Mouse (Mus musculus): ENCODE data around the gene Dus3l. TPM values are rescaled to one million over a fixed set of nuclear protein-coding genes. Genes with fewer than 3 reads are reported as not detected.
A peak's percentile ranks its signal among the peaks of the same experiment; 100 is the strongest.

Gene Dus3l
- 49.3 and 54.3 TPM in 2 replicates for polyA plus RNA-seq (2016; fragmentation: Nextera tagmentation; extraction: Ambion mirVana)

DNA sequence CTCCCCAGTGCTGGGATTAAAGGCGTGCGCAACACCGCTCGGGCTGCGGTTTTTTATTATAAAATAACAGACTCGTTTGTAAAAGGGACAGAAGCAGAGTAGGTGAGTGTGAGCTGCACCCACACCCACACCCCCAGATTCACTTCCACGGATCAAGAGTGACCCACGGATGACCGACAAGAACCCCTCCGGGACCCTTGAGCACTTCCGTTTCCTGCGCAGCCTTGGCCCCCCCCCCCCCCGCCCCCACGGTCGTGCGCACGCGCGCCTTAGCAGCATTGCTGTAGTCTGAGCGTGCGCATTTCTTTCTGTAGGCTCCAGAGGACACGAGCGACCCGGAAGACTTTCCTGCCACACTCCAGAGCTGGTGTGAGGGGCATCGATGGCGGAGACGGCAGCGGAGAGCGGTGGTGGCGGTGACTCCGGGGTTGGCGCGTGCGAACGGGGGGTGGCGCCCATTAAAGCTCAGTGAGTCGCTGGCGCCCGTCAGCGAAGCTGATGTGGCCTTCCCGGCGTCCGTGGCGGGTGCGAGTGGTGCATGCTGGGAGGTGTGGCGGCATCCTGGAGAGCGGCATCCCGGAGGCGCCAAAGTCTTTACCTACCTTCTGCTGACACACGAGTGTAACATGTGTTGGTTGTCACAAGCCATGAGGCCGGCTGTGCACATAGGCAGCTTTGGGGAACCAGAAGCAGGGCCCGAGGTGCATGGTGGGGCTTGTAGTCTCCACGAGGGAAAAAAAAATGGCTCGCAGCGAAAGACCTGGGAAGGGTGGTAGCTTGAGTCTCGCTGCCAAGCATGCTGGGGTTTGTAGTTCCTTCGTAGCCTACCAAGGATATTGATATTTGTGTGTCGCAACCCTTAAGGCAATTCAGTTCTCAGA, at the start of gene Dus3l:
Gene Dus3l, plus strand, starts transcription at position 284 of the 881 bp plus-strand sequence.
- Histone ChIP-seq H3K27ac (peak within 1 kb of the TSS; percentile 85), H3K4me3 (peak within 1 kb of the TSS; percentile 76), H3K27me3 (replicated peaks) (peaks cover 11% of the 10 kb centered on the region; the same call in 1 of the 2 replicates), H3K4me1 (peaks cover 21% of the 10 kb centered on the region), H3K9me3 (no peaks in the 10 kb centered on the region), H3K4me2 (replicated peaks) (peak within 1 kb of the TSS; percentile 70), H3K36me3 (peaks cover 31% of the 10 kb centered on the region), H3K9ac (peak within 1 kb of the TSS; percentile 79)
- WGBS = 2% methylated on average over 54 of the region's 58 CpGs
- peak; percentile 71 for ATAC-seq (ENCODE audit: low FRiP score, low read depth)

DNA sequence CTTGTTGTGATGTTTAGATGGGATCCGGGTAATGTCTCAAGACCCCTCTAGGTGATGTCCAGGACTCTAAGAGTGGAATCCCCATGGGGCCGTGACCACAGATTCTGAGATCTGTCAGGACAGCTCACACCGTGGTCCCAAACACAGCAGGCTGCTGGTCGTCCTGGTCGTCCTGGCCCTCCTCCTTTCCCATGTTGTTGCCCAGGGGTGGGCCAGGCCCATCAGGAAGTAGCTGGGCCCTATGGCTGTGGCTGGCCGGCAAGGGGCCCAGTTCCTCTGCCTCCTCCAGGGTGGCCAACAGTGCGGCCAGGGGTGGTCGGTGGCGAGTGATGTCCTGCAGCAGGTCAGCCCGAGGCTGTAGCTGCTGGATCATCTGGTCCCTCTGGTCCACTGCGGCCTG, 49.2 kb upstream of the Dus3l start:
- H3K4me3 ChIP-seq = no peak overlapping the region

DNA sequence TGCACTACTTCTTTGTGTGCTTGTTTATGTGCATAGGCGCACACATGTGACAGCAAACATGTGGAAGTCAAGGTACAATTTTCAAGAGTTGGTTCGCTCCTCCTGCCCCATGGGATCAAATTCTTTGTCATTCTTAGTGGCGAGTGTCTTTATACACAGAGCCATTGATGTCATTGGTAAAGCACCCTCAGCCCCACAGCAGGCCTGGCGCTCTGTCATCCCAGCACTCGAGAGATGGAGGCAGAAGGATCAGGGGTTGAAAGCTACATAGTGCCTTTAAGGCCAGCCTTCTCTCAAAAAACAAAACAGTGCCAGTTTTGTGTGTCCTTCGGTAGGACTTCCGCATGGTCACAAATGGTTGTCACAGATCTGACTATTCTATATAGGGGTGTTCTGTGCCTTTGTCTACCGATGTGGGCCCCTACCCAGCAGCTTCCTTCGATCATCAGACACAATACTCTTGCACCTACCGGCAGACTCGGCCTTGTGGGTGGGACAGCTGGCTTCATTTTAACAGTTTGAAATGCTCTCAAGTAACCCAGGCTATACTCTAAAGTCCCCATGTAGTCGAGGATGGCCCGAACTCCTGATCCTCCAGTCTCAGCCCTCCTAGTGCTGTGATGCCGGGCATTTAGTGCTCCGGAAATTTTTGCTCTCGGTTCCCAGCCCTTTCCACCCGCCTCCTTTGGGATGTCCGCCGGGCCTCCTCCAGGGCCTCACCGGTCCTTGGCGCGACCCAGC, 48.5 kb upstream of the Dus3l start:
- H3K4me3 ChIP-seq = peak overlapping the region; percentile 60
- peak overlapping the region; percentile 62 for H3K9ac ChIP-seq
- H3K4me1 ChIP-seq = peaks cover 28% of the 10 kb centered on the region
- H3K27ac ChIP-seq = peak overlapping the region; percentile 6; the same call in 1 of the 2 replicates
- peak; percentile 0; the same call in 1 of the 2 replicates for ATAC-seq (ENCODE audit: low FRiP score, low read depth)
- H3K4me2 ChIP-seq (replicated peaks) = peak overlapping the region; percentile 84
- peaks cover 26% of the 10 kb centered on the region for H3K36me3 ChIP-seq
- WGBS = 26% methylated on average over 22 of the region's 22 CpGs
- H3K27me3 ChIP-seq (replicated peaks) = no peaks in the 10 kb centered on the region
- no peaks in the 10 kb centered on the region for H3K9me3 ChIP-seq

More for the DNA sequence above, 49.2 kb upstream of the Dus3l start:
- Histone ChIP-seq H3K27ac (no peak overlapping the region), H3K27me3 (replicated peaks) (no peaks in the 10 kb centered on the region), H3K4me2 (replicated peaks) (peak overlapping the region; percentile 84), H3K9me3 (no peaks in the 10 kb centered on the region), H3K9ac (peak overlapping the region; percentile 62; the same call in 1 of the 2 replicates), H3K4me1 (peaks cover 28% of the 10 kb centered on the region), H3K36me3 (peaks cover 30% of the 10 kb centered on the region)
- 68% methylated on average over 11 of the region's 11 CpGs for WGBS
- no peak for ATAC-seq (ENCODE audit: low FRiP score, low read depth)

DNA sequence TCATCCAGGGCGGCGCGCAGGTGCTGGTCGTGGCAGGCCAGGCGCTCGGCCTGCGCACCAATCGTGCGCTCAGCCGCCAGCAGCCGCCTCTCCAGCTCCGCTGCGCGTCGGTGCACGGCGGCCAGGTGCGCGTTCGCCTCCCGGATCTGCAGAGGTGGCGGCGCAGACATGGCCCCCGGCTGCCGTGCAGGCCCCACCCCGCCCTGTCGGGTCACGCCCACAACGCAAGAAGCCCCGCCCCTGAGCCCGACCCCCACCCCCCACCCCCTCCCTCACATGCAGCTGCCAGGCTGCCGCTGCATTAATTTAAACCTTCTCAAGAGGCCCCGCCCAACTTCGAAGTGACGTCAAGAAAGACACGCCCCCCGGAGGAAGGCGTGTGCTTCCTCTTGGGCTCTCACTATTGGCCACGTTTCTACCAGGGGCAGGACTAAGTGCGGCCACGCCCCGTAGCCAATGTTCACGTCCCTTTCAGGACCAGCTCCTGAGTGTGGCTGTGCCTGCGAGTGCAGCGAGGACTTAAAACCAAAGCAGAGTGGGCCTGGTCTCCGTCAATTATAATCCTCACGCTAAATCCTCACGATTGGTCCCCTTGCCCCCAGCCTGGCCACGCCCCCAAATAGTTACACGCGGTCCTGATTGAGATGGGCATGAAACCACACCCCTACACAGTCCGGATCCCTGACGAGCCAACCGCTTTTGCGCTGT, 47.7 kb upstream of the Dus3l start:
- Histone ChIP-seq H3K27me3 (replicated peaks) (no peaks in the 10 kb centered on the region), H3K4me3 (peak overlapping the region; percentile 60), H3K9ac (peak overlapping the region; percentile 74), H3K27ac (peak overlapping the region; percentile 39), H3K9me3 (no peaks in the 10 kb centered on the region), H3K4me1 (peaks cover 28% of the 10 kb centered on the region), H3K4me2 (replicated peaks) (peak overlapping the region; percentile 84), H3K36me3 (peaks cover 26% of the 10 kb centered on the region)
- WGBS = under 1% methylated on average over 55 of the region's 55 CpGs
- ATAC-seq (ENCODE audit: low FRiP score, low read depth) = peak; percentile 94

DNA sequence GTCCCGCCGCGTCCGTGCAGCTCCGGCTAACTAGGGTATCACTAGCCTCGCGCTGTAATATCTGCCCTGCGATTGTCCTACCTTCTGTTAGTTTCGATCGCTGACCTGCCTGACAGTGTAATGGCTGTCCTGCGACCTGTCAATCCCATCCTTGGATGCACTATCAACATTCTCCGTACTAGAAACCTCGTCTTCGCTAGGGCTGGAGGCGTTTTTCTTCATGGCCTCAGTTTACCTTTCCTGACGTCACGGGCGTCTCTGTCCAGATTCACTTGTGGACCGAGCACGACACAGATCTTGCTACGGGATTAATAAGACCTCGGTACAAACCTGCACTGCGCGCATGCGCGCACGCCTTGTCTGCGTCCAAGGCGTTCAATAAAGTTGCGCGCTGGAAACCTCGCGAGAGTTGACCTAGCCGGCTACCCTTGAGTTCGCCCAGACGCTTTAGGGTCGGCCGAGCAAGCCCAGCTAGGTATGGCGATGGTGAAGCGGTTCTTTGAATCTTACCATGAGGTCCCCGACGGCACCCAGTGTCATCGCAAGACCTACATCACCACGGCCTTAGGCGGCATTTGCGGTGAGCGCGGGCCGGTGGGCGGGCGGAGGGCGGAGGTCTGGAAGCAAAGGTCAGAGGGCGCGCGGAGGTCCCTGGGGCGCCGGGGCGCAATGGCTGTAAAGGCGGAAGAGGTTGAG, 47.0 kb upstream of the Dus3l start, which contains the start of the genes Ndufa11 and Vmac:
Gene Ndufa11, plus strand, starts transcription at position 405 of the 696 bp plus-strand sequence.
Gene Vmac, minus strand, starts transcription at position 660 of the 696 bp plus-strand sequence.
- Histone ChIP-seq H3K27ac (peak within 1 kb of the TSS; percentile 39), H3K27me3 (replicated peaks) (no peaks in the 10 kb centered on the region), H3K4me2 (replicated peaks) (peak within 1 kb of the TSS; percentile 84), H3K36me3 (peaks cover 25% of the 10 kb centered on the region), H3K9me3 (no peaks in the 10 kb centered on the region), H3K4me3 (peak within 1 kb of the TSS; percentile 60), H3K9ac (peak within 1 kb of the TSS; percentile 74), H3K4me1 (peaks cover 28% of the 10 kb centered on the region)
- ATAC-seq (ENCODE audit: low FRiP score, low read depth) = peak; percentile 79
- under 1% methylated on average over 59 of the region's 59 CpGs for WGBS

DNA sequence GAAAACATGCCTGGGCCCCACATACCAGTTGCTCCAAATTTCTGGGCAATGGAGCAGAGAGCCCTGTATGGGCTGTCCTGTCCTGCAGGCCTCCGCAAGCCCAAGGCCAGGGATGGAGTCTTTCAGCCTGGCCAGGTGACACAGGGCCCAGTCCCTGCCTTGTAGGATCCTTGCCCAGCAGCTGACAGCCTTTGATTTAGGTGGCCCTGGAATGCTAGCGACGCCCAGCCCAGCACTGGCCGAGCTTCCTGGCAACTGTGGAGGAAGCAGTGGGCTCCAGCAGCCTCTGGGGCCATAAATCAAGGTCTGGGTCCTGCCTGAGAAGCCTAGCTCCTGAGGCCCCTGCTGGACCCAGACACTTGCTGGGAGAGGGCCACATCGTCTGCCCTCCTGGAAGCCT, 42.1 kb upstream of the Dus3l start:
- Histone ChIP-seq H3K27me3 (replicated peaks) (no peaks in the 10 kb centered on the region; the same call in 1 of the 2 replicates), H3K9ac (no peak overlapping the region), H3K9me3 (0 out of 2 replicates have a peak, but pooled peaks cover 4% of the 10 kb centered on the region), H3K27ac (no peak overlapping the region), H3K4me3 (no peak overlapping the region), H3K4me2 (replicated peaks) (no peak overlapping the region), H3K4me1 (peaks cover 26% of the 10 kb centered on the region), H3K36me3 (peaks cover 38% of the 10 kb centered on the region)
- ATAC-seq (ENCODE audit: low FRiP score, low read depth) = no peak
- 45% methylated on average over 5 of the region's 5 CpGs for WGBS

DNA sequence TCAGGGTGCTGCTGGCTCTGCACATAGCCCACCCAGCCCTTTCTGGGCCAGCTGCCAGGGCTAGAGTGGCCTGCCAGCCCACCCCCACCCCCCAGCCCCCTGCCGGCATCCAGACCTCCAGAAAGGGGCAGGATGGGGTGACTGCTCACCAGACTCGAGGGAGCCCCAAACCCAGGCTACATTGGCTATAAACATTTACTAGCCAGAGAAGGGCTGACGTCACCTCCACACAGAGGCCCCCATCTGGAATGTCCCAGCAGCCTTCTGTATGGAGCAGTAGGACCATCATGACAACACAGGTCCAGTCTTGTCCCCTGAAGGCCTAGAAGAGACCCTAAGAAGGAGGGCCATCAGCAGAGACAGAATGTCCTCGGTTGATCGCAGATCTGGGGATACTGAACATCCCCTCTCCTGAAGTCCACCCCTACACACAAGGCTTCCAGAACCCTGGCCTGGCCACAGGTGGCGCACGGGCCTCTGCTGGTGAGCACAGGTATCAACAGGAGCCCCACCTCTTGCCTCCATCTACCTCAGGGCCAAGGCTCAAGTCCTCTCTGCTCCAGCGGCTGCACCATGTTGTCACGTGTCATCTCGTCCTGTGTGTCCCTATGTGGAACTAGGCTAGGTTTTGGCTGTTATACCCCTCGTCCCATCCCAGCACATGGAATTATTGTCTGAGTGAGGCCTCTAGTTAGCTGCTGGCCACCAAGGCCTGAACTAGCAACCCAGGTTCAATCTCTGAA, 41.0 kb upstream of the Dus3l start:
- Histone ChIP-seq H3K9ac (no peak overlapping the region), H3K9me3 (0 out of 2 replicates have a peak, but pooled peaks cover 4% of the 10 kb centered on the region), H3K4me1 (peaks cover 30% of the 10 kb centered on the region), H3K27ac (no peak overlapping the region), H3K4me3 (no peak overlapping the region), H3K36me3 (peaks cover 38% of the 10 kb centered on the region), H3K4me2 (replicated peaks) (no peak overlapping the region), H3K27me3 (replicated peaks) (no peaks in the 10 kb centered on the region; the same call in 1 of the 2 replicates)
- 88% methylated on average over 11 of the region's 11 CpGs for whole genome bisulfite sequencing
- ATAC-seq (ENCODE audit: low FRiP score, low read depth) = no peak

DNA sequence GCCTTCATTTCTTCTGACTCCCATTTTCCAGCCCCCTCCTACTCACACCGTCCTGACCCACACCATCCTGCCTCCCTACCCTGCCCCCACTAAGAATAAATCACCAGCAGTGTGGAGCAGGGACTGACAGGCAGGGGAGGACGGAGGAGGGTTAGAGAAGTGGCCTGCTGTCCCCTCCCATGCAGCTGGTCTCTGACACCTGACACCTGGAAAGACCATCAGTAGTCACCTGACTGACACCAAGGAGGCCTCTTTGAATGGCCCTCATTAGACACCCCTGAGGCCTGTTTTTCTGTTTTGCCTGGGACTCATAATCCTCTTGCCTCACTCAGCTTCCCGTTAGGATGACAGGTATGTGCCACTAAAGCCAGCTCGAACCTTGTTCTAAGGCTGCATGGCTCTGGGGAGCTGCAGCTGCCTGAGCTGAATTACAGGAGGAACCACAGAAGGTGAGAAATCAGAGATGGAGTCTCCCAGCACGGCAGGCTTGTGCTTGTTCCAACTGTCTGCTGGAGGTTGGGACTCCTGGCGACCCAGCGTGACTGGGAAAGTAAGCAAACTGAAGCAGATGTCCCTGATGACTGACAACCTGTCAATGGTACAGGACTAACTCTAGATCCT, 37.4 kb upstream of the Dus3l start:
- H3K4me1 ChIP-seq = peaks cover 16% of the 10 kb centered on the region
- H3K36me3 ChIP-seq = peaks cover 23% of the 10 kb centered on the region

DNA sequence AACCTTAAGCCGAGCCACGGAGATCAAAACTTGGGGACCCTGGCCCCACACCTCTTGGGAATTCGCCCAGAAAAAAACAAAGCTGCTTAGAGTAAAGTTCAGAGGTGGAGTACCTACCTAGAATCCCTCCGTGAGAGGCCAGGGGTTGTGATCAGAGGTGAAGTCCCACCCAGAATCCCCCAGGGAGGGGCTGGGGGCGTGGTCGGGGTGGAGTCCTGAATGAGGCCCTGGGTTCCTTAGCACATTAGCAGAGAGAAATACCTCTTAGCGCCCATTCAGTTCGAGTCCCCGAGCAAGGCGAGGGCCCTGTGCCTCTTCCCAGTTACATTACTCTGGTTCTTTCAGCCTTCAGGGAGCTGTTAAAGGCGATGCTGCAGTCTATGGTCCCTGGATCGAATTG, 36.9 kb upstream of the Dus3l start:
- no peaks in the 10 kb centered on the region; the same call in 1 of the 2 replicates for H3K27me3 ChIP-seq (replicated peaks)
- ATAC-seq (ENCODE audit: low FRiP score, low read depth) = no peak
- no peak overlapping the region for H3K9ac ChIP-seq
- no peak overlapping the region for H3K27ac ChIP-seq
- H3K4me3 ChIP-seq = no peak overlapping the region
- H3K4me2 ChIP-seq (replicated peaks) = no peak overlapping the region
- 0 out of 2 replicates have a peak, but pooled peaks cover 4% of the 10 kb centered on the region for H3K9me3 ChIP-seq
- peaks cover 19% of the 10 kb centered on the region for H3K36me3 ChIP-seq
- 10% methylated on average over 12 of the region's 12 CpGs for WGBS
- peaks cover 16% of the 10 kb centered on the region for H3K4me1 ChIP-seq

More for the DNA sequence above, 37.4 kb upstream of the Dus3l start:
- ATAC-seq (ENCODE audit: low FRiP score, low read depth) = 0 out of 2 replicates have a peak, but pooled peaks have one; percentile 11
- Histone ChIP-seq H3K4me3 (no peak overlapping the region), H3K27ac (no peak overlapping the region), H3K27me3 (replicated peaks) (no peaks in the 10 kb centered on the region; the same call in 1 of the 2 replicates), H3K9me3 (0 out of 2 replicates have a peak, but pooled peaks cover 4% of the 10 kb centered on the region), H3K9ac (no peak overlapping the region), H3K4me2 (replicated peaks) (no peak overlapping the region)
- WGBS = 9% methylated on average over 7 of the region's 7 CpGs

DNA sequence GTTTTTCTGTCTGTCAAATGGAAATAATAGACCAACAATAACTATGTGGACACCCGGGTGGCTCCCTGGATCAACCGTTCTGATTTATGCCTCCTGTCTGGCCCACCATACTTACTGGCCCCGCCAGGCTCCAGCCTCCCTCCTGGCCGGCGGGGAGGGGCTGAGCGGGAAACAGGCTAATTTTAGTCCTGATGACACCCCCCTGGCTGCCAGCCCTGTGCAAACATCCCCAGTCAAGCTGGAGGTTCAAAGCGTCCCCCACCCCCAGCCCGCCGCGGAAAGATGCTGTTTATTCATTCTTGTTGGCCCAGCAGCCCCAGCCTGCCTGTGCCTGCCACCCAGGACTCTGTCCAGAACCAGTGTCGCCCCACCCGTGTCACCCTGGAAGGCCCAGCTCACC, 36.4 kb upstream of the Dus3l start:
- WGBS = 28% methylated on average over 12 of the region's 12 CpGs
- Histone ChIP-seq H3K4me3 (no peak overlapping the region), H3K27me3 (replicated peaks) (peaks cover 1% of the 10 kb centered on the region), H3K4me2 (replicated peaks) (no peak overlapping the region), H3K4me1 (peaks cover 16% of the 10 kb centered on the region), H3K27ac (no peak overlapping the region), H3K9me3 (0 out of 2 replicates have a peak, but pooled peaks cover 4% of the 10 kb centered on the region), H3K36me3 (peaks cover 15% of the 10 kb centered on the region), H3K9ac (no peak overlapping the region)
- no peak for ATAC-seq (ENCODE audit: low FRiP score, low read depth)
